ENCODE assay signal across 8 mouse cellular contexts in genomic region chr1:182081744-182082419, GRCm38 (mm10). TPM values are rescaled to one million over a fixed set of nuclear protein-coding genes. Genes with fewer than 3 reads are reported as not detected.
DNase-seq lines count a peak whose midpoint lies in the region; ATAC-seq and TF ChIP-seq lines count a peak whose summit lies in the region.

No protein-coding gene starts in this region.

- H3K9me3 ChIP-seq in E14TG2a.4 (ENCODE audit: low read length), result peaks cover 9% of the 10 kb centered on the region
- H3K9me3 ChIP-seq in heart, embryonic 13.5 days, result peaks cover 13% of the 10 kb centered on the region
- no peaks in the 10 kb centered on the region for H3K9me3 ChIP-seq in liver, embryonic 12.5 days (replicated peaks)

- H3K27me3 ChIP-seq in E14TG2a.4 (ENCODE audit: insufficient read depth, low read length), result 0 out of 2 replicates have a peak, but pooled peaks cover 2% of the 10 kb centered on the region
- H3K27me3 ChIP-seq in heart, embryonic 13.5 days (replicated peaks), result no peaks in the 10 kb centered on the region
- no peaks in the 10 kb centered on the region for H3K27me3 ChIP-seq in liver, embryonic 12.5 days (replicated peaks)

- intact Hi-C loops in left cerebral cortex, adult 2 months (cut with DNase I), result no loop called here

- no peak for ATAC-seq in heart, embryonic 13.5 days (ENCODE audit: extremely low read depth, insufficient number of reproducible peaks, low FRiP score, low TSS enrichment)
- no peak for ATAC-seq in liver, embryonic 12.5 days

- 10% methylated on average over 16 of the region's 16 CpGs for WGBS in heart, embryonic 13.5 days
- WGBS in liver, embryonic 12.5 days (ENCODE audit: insufficient replicate concordance), result 13% methylated on average over 16 of the region's 16 CpGs

- H3K4me3 ChIP-seq in E14TG2a.4 (replicated peaks; ENCODE audit: low read length), result 0 out of 2 replicates have a peak overlapping the region, but pooled peaks have one; percentile 3
- H3K4me3 ChIP-seq in heart, embryonic 13.5 days, result peak overlapping the region; percentile 9; the same call in 1 of the 2 replicates
- no peak overlapping the region for H3K4me3 ChIP-seq in liver, embryonic 12.5 days
- no peak overlapping the region for H3K4me3 ChIP-seq in left cerebral cortex, adult 2 months

- peak overlapping the region; percentile 55 for H3K4me2 ChIP-seq in heart, embryonic 13.5 days
- H3K4me2 ChIP-seq in liver, embryonic 12.5 days, result peak overlapping the region; percentile 36; the same call in 1 of the 2 replicates

- H3K27ac ChIP-seq in heart, embryonic 13.5 days (replicated peaks), result peak overlapping the region; percentile 83
- H3K27ac ChIP-seq in liver, embryonic 12.5 days, result no peak overlapping the region
- H3K27ac ChIP-seq in left cerebral cortex, adult 2 months, result no peak overlapping the region

- peaks cover 44% of the 10 kb centered on the region for H3K4me1 ChIP-seq in E14TG2a.4 (replicated peaks; ENCODE audit: low read depth, low read length)
- H3K4me1 ChIP-seq in heart, embryonic 13.5 days, result peaks cover 29% of the 10 kb centered on the region
- peaks cover 8% of the 10 kb centered on the region; the same call in 1 of the 2 replicates for H3K4me1 ChIP-seq in liver, embryonic 12.5 days

- no peaks in the 10 kb centered on the region for H3K36me3 ChIP-seq in E14TG2a.4 (ENCODE audit: insufficient read depth, low read length)
- H3K36me3 ChIP-seq in heart, embryonic 13.5 days, result no peaks in the 10 kb centered on the region
- H3K36me3 ChIP-seq in liver, embryonic 12.5 days, result no peaks in the 10 kb centered on the region

- TF ChIP-seq CTCF in E14TG2a.4 (conservative IDR thresholded peaks at IDR 0.05; ENCODE audit: low read length), result no peak
- TF ChIP-seq CTCF in left cerebral cortex, adult 2 months (IDR thresholded peaks at IDR 0.05), result no peak

- DNase-seq in adrenal gland, postnatal 25 days, result peak; percentile 43
- DNase-seq in yolk sac, embryonic 10.5 days (ENCODE audit: low spot score), result peak; percentile 87
- DNase-seq in left cerebral cortex, adult 2 months (ENCODE audit: extremely low spot score in 1 of 2, low spot score in 2 of 2), result no peak
- no peak for DNase-seq in kidney, postnatal 14 days
- no peak for DNase-seq in cerebellum, adult 9-11 months

- H3K9ac ChIP-seq in heart, embryonic 13.5 days, result peak overlapping the region; percentile 8; the same call in 1 of the 2 replicates
- H3K9ac ChIP-seq in liver, embryonic 12.5 days, result no peak overlapping the region; the same call in 1 of the 2 replicates

RNA-seq across cellular contexts. Expression of gene Srp9, which starts 42.7 kb away (rescaled TPM):
- 50.7 and 60.9 TPM in 2 replicates for total RNA-seq in adrenal gland, postnatal 25 days (2021)
- 95.5 and 111 TPM in 2 replicates for polyA plus RNA-seq in heart, embryonic 13.5 days (2015; fragmentation: Nextera tagmentation; extraction: Ambion mirVana)
- polyA plus RNA-seq in liver, embryonic 12.5 days (2016; fragmentation: Nextera tagmentation; extraction: Ambion mirVana), result 111 and 112 TPM in 2 replicates
- 10 to 100 TPM; 64.5 to 67.1 TPM for total RNA-seq in left cerebral cortex, adult 2 months (2021)

Comparison
In these comparisons a context has a peak if more than half of its experiments do, and no peak if none do; other contexts are left out.
1. H3K4me3 ChIP-seq: peak in E14TG2a.4 (single experiment) and heart, embryonic 13.5 days (single experiment); none in liver, embryonic 12.5 days (single experiment) and left cerebral cortex, adult 2 months (single experiment).
2. DNase-seq: peak in adrenal gland, postnatal 25 days (single experiment) and yolk sac, embryonic 10.5 days (single experiment); none in left cerebral cortex, adult 2 months (0 of 2), kidney, postnatal 14 days (single experiment) and cerebellum, adult 9-11 months (single experiment).